Mouse (Mus musculus) lung, postnatal 25 days (tissue): ENCODE measurements around the gene Tpm3.
"Not testable (repeated sequence)": the region's sequence is repeated elsewhere in the genome, so short reads cannot be mapped to it uniquely, and the experiment has no call there.

Experiments
- DNase-seq: peaks from one replicate; pipeline ENCODE4 v3.0.0; 2022; ENCODE audit warnings: low spot score

The Tpm3 gene

DNA sequence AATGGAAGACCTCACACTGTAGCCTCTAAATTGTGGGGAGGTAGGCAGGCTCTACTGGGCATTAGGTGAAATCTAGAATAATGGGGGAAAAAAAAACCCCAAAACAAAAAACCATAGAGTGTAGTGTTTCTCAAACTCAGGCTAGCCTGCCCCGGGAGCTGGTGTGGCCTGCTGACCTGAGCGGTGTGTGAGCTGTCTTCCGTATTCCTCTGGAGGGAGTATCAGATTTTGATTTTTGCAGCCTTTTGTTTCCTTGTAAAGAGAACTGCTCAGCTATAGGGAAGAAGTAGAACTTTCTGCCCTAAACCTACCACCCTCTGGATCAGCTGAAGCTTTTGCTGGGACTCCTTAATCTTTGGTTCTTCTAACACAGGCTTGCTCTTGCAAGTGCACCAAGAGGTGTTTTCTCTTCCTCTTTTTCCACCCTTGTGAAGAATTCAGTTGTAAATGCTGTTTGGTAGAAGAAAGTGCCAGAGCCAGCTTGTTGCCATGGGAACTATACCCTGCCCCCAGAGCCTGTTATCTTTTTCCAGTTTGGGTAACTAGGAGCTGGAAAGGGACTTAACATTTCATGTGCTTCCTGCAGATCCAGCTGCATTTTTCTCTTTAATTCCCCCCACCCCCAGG lies 11.4 kb downstream of the Tpm3 start:
- DNase-seq, result no peak

- DNase-seq, result no peak
Measured at GRCm38 (mm10) chr3:90084790-90085189, 12.3 kb downstream of the Tpm3 start.

DNA sequence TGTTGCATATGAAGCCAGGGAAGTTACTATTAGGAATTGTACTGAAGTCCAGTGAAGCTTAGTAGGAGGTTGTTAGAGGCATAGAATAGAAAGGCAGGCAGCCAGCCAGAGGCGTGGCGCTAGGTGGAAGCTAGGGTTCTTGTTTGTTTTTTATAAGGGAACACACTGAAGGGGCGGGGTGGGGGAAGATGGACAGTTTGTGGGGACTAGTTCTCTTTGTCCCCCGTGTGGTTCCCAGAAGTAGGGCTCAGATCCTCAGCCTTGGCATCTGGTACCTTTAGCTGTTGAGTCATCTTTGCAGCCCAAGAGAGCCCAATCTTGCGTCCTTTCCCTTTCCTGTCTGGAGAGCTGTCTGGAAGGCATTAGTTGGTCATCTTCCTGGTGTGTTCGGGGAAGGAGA lies 12.8 kb downstream of the Tpm3 start:
- DNase-seq, result no peak

GRCm38 (mm10) chr3:90086068-90086467 lies 13.6 kb downstream of the Tpm3 start:
- no peak for DNase-seq

- DNase-seq, result peak; percentile 68
Measured at GRCm38 (mm10) chr3:90088617-90089016, 16.2 kb downstream of the Tpm3 start.

- DNase-seq, result no peak
Measured at GRCm38 (mm10) chr3:90090892-90091291, 18.4 kb downstream of the Tpm3 start.

- DNase-seq, result no peak
Measured at GRCm38 (mm10) chr3:90094453-90094852, 22.0 kb downstream of the Tpm3 start.

DNA sequence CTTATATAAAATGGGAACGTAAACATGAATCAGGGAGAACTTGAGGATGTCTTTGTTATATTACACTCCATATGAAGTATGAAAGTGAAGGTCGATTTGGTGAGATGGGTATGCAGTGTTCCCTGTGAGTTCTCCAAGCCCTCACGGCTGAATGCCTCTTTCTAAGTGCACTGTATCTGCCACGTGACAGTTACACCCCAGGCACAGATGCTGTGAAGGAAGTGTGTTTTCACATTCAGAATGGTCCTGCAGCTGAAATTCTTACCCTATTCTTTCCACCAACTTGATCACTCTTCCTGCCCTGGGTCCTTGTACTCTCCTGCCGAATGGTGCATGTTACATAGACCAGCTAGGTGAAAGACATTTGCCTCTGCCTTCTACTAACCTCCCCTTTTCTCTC lies 25.5 kb downstream of the Tpm3 start:
- DNase-seq, result no peak

DNA sequence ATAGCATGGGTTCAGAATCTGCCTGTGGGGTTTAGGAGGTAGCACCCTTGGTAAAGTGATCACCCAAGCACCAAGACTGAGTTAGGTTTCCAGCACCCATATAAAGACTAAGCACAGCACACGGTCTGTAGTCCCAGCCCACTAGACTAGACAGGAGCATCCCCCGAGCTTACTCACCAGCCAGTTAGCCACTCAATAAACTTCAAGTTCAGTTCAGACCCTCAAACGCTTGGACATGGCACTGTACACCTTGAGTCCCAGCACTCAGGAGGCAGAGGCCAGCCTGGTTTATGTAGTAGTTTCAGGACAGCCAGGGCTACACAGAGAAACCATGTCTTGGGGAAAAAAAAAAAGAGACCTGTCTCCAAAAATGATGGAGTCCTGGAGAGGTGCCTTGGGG lies 28.6 kb downstream of the Tpm3 start:
- DNase-seq, result no peak

- no peak for DNase-seq
Measured at GRCm38 (mm10) chr3:90101673-90102072, 29.2 kb downstream of the Tpm3 start.

- DNase-seq, result peak; percentile 61
Measured at GRCm38 (mm10) chr3:90102239-90102638, 29.8 kb downstream of the Tpm3 start.

- no peak for DNase-seq
Measured at GRCm38 (mm10) chr3:90103176-90103575, 30.7 kb downstream of the Tpm3 start.

GRCm38 (mm10) chr3:90103938-90104337 lies 31.5 kb downstream of the Tpm3 start, which contains the start of gene Nup210l:
TSS of gene Nup210l (plus strand) at chr3:90104132.
- no peak for DNase-seq

DNA sequence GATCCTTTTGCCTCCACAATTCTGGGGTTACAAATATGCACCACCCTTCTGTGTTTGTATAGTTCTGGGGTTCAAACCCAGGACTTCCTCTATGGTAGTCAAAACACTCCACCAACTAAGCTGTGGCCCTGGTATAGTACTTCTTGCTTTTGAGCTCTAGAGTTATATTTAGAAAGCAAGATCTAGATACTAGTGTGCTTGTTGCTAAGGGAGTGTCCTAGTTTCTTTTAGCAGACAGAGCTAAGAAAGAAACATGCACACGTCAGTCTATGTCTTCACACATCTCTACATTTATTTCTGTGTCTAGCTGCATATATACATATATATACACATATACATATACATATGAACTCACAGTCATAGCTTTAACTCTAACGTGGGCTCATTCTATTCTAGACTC lies 39.3 kb downstream of the Tpm3 start:
- DNase-seq, result peak; percentile 42

- DNase-seq, result peak; percentile 36
Measured at GRCm38 (mm10) chr3:90114342-90114741, 41.9 kb downstream of the Tpm3 start.

DNA sequence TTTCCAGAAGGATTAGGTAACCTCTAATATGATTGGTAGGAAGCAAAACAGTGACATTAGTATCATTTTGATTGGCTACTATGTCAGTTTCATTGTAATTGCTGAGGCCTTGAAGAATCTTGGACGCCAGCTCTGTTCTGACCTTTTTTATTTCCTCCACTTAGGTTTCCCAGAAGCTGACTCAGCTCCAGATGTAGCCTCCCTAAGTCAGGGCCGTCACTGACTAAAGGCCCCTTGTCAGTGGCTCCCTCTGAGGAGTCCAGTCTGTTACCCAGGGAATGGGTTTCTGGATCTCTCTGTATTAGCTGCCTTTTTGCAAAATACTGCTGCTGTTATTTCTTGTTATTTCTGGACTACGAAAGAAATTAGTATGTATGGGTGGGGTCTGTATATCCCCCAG lies 43.1 kb downstream of the Tpm3 start:
- DNase-seq, result no peak

DNA sequence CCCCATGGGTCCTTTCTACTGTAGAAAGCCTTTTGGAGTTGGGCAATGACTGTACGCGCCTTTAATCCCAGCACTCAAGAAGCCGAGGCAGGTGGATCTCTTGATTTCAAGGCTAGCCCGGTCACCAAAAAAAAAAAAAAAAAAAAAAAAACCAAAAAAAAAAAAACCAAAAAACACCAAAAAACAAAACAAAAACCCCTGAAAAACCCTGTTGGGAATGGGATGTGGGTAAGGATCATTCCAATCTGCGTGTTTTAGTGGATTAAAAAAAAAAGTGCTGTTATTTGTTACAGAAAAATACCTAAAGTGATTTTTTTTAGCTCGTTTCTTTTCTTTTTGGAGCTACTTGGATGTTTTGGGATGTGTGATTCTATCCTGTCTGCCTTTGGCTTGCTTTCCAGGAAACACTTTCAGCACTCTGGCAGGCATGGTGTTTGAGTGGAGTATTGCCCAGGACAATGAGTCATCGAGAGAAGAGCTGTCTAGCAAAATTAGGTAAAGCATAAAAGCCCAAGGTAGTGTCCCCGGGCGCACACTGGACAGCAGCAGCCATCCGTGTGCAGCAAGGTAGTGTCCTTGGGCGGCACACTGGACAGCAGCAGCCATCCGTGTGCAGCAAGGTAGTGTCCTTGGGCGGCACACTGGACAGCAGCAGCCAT lies 45.8 kb downstream of the Tpm3 start:
- peak; percentile 57 for DNase-seq

DNA sequence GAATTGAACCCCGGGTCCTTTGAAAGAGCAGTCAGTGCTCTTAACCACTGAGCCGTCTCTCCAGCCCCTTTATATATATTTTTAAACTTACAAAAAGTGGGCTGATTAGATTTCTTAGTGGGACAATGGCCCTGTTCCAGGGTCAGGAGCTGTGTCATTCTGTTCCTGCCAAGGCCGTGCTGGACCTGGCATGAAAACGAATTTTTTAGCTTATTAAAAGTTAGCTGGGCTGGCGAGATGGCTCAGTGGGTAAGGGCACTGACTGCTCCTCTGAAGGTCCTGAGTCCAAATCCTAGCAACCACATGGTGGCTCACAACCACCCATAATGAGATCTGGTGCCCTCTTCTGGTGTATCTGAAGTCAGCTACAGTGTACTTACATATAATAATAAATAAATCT lies 49.6 kb downstream of the Tpm3 start:
- not testable (repeated sequence) for DNase-seq

- DNase-seq, result peak; percentile 13
Measured at GRCm38 (mm10) chr3:90125710-90126109, 53.3 kb downstream of the Tpm3 start.

DNA sequence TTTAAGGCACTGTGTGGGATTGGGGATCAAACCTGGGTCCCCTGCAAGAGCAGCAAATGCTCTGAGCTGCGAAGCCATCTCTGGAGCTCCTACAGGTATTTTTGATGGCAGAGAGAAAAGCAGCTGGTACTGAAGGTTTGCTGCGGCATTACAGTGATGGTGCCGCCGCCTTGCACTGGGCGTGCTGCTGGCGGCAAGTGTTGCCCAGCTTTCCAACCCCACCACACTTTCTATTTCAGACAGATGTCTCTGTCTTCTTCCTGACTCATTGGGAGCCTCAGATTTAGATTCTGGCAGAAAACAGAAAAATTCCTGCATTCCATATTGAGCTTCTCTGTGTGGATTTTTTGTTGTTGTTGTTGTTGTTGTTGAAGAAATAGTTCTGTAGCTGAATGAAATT lies 55.4 kb downstream of the Tpm3 start:
- no peak for DNase-seq

- DNase-seq, result no peak
Measured at GRCm38 (mm10) chr3:90132745-90133144, 60.3 kb downstream of the Tpm3 start.

DNA sequence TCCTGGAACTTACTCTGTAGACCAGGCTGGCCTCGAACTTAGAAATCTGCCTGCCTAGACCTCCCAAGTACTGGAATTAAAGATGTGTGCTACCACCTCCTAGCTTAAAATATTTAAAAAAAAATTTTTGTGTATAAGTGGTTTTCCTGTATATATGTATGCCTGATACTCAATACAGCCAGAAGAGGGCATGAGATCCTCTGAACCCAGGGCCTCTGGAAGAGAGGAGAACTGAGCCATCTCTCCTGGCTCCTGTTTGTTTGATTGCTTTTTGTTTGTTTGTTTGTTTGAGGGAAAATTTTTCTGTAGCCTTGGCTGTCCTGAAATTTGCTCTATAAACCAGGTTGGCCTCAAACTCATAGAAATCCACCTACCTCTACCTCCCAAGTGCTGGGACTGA lies 60.9 kb downstream of the Tpm3 start:
- DNase-seq, result no peak

- peak; percentile 12 for DNase-seq
Measured at GRCm38 (mm10) chr3:90134483-90134882, 62.0 kb downstream of the Tpm3 start.

DNA sequence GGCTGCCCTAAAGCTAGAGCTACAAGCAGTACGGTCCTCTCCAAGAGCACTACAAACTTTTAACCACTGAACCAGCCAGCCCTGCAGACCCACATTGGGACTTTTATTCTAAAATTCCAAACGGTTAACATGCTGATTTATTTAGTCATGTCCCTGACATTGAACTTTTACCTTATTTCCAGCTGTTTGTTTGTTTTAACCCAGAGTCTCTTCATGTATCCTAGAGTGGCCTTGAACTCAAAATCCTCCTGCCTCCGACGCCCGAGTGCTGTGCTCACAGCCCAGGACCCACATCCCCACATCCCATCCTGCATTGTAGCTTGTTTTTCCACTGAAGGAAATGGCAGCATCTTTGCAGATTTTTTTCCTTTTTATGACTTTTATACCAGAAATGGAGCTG lies 62.5 kb downstream of the Tpm3 start:
- DNase-seq, result no peak
